Mouse (Mus musculus) retina, postnatal 7 days (tissue): Measurements from ENCODE around the gene 2510002D24Rik.

Experiments used
- DNase-seq: peaks from one replicate; pipeline ENCODE4 v3.0.0-alpha.2; 2012; ENCODE audit warnings: low read depth, low spot score

The 2510002D24Rik gene

DNA sequence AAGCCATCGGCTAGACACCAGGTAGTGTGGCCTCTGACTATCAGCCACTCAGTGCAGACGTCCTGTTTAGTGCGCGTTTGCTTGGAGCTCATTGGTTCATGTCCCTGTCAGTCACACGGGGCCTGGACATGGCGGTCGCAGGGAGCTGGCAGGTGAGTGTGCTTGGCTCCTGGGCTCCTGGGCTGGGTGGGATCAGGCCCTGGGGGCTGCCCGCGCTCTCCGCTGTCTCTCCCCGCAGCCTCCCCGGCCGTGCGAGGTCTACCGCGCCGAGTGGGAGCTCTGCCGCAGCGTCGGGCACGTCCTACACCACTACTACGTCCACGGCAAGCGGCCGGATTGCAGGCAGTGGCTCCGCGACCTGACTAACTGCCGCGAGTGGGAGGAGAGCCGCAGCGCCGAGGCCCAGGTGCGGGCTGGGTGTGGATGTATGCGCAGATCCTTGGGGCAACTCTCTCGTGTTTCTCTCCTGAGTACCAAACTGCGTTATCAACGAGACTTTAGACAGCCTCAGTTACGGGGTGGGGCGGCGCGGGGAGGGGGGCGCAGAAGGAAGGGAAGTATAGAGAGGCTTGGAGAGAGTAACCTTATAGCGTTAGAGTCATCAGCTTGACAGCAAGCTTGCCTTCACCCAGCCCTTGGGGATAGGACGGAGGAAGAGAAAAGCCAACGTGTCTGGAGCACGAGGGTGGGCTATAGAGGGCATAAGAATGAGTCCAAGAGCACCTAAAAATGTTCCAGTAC, at the start of gene 2510002D24Rik, which contains the start of gene Gm28539:
Gene 2510002D24Rik, plus strand, starts transcription at position 111 of the 741 bp plus-strand sequence.
Gene Gm28539, plus strand, starts transcription at position 117 of the 741 bp plus-strand sequence.
- DNase-seq = peak; percentile 90

DNA sequence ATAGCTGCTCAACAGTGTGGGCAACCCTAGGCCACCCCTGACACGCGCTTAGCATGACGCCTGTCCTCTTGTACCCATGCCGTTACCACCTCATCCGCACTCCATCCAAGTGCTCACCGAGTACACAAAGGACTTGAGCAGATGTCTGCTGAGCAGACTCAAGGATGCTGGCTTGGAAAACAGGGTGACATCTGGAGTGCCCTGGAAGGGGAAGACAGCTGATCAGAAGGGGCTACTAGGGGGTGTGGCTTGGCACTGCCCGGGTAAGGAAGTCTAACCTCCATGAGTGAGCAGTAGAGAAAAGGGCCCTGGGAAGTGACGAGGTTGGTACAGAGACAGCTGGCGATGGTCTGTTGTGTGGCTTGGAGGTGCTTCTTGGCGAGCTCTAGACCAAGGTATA, 49.7 kb upstream of the 2510002D24Rik start:
- no peak for DNase-seq

DNA sequence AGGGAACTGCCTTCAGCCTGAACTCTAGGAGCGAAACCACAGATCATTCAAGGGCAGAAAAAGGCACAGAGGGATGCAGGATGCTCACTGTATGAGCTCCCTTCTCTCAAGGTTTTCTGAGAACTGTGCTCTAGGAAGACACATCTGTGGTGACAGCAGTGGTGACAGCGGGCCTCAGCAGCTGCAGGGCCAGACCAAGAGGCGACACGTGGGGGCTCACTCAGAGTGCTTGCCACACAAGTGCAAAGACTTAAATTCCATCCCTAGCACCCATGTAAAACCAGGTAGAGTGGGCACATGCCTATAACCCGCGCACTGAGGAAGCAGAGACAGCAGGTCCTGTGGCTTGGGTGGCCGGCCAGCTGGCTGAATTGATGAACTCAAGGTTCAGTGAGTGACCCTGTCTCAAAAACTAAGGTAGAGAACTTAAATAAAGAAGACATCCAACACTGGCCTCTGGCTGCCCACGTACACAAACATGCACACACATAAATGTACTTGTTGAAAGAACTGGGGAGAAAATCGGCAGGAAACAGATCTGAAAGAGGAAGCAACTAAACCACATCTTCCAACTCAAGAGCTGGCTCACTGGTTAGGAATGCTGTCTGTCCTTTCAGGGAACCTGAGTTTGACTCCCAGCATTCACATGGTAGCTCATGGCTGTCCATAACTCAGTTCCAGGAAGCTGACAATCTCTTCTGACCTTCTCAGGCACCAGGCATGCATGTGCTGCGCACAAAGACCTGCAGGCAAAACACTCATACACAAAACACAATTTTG, 47.6 kb upstream of the 2510002D24Rik start:
- DNase-seq = no peak

DNA sequence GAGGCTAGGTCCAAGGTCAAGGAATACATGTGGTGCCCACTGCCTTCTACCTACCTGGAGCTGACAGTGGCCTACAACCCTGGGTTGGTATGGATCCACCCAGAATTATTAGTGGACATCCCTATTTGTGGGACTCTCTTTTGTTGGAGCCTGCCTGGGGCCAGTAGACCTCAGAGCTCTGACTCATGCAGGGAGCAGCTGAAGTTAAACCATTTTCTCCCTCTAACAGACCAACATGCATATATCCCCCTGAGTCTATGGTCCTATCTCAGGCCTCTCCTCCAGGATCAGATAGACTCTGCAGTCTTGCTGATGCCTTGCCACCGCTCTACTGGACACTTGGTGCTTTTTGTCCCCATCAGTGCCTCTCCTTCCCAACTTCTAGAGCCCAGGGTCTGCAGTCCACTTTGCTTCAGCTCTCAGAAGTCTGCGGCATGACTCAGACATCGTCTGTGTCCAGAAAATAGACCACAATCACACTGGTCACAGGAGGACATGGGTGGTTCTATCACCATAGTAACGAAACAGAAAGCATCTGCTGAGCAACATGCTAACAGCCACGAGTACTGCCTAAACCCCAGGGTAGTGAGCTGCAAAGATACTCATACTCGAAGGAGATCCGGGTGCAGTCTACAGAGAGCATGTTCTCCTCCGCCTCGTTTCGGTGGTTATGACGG, 41.0 kb upstream of the 2510002D24Rik start:
- no peak for DNase-seq

DNA sequence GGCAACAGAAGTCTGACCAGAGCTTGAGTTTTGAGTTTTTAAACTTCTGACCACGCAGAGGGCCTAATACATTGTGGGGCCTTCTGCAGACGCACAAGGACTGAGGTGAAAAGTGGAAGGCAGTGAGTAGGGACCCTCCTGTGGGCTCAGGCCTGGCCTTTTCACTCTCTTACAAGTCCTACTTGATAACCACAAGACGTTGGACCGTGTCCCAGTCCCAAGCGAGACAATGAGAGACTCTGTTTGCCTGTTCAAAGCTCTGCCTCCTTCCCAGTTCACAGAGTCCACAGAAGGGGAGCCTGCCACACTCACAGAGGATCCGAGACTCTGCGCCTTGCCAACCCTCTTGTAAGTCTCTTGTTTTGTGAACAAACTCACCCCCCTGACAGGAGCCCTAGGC, 39.7 kb upstream of the 2510002D24Rik start:
- no peak for DNase-seq

DNA sequence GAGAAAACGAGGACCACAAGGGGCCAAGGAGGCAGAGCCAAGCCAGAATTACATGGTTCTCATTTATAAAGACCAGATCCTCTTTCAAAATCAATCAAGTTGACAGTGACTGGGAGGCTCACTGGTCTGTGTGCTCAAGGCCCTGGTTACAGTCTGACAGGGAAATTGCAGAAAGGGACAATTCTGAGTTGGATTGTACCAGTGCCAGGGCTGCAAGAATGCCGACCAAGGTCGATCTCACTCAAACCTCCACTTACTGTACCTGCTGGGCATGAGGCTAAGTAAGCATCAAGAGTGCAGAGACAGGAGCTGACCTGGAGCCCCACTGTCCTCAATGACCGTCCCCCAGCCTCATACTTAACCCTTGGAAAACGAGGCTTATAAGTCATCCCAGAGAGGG, 38.2 kb upstream of the 2510002D24Rik start:
- DNase-seq = no peak

DNA sequence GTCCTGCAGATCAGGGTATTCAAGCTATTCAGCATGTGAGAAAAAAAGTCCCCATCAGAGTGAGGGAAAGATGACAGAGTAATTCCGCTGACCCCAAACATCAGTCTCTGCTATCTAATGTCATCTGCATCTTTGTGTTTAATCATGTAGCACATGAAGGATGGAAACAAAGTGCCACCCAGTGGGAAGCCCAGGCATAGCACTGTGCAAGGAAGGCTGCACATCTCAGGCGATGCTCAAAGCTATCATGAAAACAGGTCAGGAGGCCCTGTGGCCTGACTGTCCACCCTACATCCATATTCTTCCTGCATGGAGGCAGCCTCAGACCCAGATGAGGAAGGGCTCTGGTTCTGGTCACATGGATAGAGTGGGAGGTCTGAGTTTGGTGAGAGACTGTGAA, 37.5 kb upstream of the 2510002D24Rik start:
- DNase-seq = peak; percentile 50

DNA sequence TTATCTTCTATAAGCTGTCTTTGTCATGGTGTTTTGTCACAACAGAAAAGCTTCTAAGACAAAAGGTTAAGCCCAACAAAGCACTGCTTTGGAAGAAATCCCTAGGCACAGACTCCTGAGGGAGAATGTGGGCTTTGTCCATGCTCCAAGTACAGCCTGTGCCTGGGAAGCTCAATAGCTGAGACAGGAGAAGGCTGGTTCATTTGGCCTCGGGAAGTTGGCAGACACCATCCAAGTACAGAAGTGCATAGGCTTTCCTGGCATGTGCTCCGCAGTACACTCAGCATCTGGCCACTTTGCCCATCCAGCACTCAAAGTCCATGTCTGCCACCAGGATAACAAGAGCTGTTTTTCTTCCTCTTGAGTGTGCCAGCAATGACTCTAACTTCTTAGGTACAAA, 30.6 kb upstream of the 2510002D24Rik start:
- DNase-seq = no peak

DNA sequence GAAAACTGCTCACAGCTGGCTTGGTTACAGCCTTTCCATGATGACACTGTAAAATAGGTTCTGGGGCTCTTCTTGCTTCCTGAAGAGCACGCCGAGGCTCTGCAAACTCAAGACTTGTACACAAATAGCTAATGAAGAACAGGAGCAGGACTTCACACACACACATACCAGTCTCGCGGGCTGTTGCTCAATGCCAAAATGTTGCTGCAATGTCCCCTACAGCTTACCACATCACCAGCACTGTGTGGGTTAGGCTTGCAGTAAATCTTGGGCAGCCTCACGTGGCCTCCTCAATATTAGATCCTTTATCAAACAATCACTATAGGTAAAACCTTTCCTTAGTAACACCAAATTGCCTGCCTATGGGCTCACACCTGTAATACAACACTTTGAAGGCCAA, 27.4 kb upstream of the 2510002D24Rik start:
- DNase-seq = no peak

DNA sequence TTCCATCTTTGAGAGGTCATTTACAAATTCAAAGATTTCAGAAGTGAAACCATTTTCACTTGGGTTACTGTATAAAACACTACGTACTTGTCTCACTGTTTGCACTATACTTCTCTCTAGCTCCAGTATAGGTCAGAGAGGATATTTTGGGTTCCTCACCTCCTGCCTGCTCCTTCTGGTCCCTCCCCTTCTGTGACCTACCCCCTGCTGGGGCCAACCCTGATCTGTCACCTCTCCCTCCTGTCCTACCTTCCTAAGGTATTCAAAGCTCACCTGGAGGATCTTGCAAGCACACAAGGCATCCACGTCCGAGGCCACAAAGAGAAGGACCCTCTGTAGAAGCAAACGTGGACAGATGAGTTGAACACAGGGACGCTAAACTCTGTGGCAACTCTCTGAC, 25.3 kb upstream of the 2510002D24Rik start:
- no peak for DNase-seq

DNA sequence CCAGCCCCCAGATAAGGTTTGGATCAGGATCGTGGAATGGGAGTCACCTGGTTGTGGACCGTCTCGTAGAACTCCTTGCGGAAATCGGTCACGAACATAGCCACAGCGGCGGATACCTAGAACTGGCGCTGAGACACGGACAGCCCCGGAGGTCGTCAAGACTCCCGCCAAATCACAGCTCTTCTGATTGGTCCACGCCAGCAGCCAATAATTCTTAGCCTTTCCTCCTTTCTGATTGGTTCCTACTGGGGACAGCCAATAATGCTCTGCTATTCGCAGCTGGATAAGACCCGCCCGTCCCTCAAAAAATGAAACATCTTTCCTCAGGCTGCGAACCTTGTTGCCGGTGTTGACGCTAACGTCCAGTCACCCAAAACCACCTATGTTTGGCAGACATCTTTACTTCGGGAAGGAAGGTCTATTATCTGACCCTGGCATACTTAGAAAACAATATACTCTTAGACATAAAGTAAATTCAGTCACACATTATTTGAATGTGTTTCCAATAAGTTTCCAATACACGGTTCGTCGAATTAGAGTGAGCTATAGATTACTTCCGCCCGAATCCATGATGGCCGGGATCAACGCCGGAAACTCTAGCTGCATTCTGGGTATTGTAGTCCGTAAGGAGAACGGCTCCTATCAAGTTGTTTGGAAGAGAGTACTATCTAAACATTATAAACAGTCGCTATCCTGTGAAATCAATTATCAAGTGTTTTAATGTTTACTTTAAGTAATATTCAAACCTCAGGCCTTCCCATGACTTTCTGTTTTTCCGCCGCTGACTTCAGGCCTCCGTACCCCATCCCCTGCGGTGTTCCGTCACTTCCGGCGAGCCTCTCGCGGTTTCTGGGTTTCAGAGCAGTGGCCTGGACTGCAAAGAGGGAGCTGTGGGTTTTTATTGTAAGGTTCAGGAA, 24.7 kb upstream of the 2510002D24Rik start, which contains the start of the genes Ufd1 and Cdc45:
Gene Ufd1, plus strand, starts transcription at position 312 of the 917 bp plus-strand sequence.
Gene Cdc45, minus strand, starts transcription at position 520 of the 917 bp plus-strand sequence.
- DNase-seq = peak; percentile 82

DNA sequence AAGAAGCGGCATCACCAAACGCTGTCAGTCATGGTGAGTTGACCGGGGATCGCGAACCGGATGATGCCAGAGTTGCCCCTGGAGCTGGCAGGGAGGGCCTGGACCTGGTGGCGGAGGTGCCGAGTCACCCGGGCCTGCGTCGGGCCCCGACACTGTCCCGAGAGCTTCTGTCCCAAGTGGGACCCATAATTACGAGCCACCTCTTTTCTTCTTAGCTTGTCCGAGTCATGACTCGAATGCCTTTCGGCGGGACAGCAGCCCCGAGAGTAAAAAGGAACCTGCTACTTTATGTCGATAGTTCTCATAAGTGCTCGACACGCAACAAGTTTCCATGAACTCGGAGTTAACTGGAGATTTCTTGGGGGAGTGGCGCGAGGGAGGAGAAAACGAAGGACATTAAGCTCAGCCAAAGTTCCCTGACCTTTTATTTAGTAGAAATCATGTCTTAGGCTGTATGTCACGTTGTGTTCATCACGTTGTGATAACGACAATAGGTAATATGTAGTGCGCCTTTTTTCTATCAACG, 23.9 kb upstream of the 2510002D24Rik start:
- DNase-seq = no peak

DNA sequence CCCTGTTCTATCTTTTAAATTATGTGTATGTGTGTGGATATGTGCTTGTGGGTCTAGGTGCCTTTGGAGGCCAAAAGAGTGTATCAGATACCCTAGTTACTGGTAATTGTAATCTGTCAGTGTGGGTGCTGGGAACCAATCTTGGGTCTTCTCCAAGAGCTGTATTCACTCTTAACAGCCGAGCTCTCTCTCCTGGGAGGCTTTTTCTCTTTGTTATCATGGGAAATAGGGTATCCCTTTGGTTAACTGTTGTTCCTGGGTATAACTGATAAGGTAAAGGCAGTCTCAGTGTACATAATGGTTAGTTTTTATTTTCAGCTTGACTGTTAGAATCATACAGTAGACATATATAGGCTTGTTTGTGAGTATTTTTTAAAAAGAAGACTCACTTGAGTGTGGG, 14.0 kb upstream of the 2510002D24Rik start:
- DNase-seq = no peak

DNA sequence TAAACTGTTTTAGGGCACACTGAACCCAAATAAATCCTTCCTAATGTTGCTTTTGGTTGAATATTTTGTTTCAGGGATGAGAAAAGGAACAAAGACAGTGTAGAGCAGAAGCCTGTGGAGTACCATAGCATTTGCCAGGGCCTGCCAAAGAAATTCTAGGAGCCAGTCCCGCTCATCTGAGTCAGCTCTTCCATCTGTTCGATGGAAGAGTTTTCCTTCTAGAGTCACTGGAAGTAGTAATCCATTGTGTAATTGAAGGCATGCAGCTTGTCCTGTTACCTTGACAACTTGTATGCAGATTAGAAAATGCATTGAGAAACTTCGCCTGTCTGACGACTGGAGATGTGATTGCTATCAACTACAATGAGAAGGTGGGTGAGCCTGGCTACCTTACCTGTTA, 13.5 kb upstream of the 2510002D24Rik start:
- DNase-seq = no peak

DNA sequence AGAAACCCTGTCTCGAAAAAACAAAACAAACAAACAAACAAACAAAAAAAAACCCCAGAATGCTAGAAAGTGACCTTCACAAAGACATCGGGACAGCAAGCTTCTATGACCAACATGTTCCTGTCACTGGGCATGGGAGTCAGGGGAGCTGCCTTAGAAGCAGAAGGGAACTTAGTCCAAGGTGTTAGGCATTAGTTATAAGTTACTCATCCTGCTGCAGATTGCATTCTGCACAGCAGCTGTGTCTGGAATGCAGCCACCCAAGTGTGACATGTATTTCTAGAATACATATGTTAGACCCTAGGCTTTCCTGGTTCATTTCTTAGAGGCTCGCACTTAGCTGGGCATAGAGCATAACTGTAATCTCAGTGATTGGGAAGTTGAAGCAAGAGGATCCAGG, 7.7 kb upstream of the 2510002D24Rik start:
- DNase-seq = no peak

DNA sequence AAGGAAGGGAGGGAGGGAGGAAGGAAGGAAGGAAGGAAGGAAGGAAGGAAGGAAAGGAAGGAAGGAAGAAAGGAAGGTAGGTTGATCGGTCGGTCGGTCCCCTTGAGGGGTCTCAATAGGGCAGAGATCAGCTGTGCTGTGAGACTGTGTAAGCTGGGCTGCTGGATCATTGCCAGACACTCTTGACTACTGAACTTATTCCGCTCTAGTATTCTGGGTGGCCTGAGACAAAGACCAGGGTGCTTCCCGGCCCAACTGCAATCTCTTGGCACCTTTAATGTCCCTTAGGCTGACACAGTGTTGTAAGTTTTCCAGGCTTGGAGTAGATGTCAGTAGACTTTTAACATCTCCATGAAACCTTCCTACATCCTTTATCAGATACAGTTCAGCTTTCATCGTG, 7.3 kb upstream of the 2510002D24Rik start:
- DNase-seq = no peak

DNA sequence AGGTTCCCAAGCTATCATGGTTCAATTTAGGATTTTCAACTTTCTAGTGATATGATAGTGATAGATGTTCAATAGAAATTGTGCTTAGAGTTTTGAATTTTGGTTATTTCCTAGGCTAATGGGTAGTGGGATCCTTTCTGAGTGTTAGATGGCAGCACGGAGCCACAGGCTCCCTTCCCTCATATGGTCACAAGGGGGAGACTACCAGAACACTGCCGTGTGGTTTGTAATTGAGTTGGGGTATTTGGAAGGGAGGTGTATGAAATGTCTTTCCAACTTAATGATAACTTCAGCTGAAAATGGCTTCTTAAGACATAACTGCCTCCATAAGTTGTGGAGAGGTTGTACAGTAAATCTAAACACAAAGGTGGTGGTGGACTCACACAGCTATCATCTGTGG, 2.9 kb upstream of the 2510002D24Rik start:
- no peak for DNase-seq

DNA sequence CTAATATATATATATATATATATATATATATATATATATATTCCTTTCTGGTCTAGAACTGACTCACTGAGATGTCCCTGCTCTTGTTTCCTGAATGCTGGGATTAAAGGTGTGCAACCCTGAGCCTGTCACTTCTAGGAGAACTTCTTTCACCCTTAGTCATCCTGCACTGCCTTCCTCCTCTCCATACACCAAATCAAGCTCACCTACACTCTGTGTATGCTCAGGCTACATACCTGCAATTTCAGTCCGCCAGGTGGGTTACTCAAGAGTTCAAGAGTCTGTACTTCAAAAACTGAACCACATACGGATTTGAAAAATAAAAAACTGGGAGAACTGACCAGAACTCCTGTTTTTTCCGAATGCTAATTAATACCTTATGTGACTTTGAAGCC, 308 bp upstream of the 2510002D24Rik start:
- DNase-seq = no peak

DNA sequence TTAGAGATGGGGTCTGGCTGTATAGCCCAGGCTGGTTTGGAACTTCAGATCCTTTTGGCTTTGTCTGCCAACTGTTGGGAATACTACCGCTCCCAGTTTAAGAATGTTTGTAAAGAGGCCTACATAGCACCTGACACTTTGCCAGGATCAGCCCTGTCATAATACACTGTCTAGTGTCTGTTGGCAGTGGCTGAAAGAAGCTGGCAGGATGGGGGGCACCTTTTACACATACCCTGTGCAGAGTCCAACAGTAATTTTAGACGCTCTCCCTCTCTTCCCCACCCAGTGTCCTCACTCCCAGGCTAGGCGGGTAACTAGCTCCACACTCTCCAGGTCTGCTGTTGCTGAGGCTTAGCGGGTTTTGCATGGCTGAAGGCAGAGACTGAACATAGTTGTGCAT, 2.0 kb downstream of the 2510002D24Rik start:
- no peak for DNase-seq

DNA sequence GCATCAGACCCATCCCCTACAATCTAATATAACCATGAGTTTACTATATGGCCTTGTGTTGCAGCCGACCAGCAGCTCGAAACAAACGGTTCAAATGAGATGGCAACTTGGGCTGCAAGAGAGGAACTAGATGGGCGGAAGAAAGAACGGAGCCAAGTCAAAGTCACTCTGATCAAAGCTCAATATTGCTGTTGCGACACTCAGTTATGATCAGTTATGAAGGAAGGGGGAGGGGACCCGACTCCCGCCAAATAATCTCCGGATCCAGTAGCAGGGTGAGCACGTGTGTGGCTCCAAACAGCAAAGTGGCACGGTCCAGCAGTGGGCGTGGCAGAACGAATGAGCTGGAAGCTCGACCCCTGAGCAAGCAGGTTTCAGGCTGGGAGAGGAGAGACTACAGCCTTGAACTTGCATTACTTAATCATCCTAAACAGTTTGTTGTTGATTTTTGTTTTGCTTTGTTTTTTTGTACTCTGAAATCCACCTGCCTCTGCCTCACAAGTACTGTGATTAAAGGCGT, 10.0 kb downstream of the 2510002D24Rik start:
- no peak for DNase-seq
